Mouse (Mus musculus) heart, embryonic 15.5 days (tissue): ENCODE results near the gene Traf1. TPM values are rescaled to one million over a fixed set of nuclear protein-coding genes. Genes with fewer than 3 reads are reported as not detected.
A peak's percentile ranks its signal among the peaks of the same experiment; 100 is the strongest.

Experiments
- ATAC-seq: fragments of 200-750 bp; cut with Nextera tagmentation; replicated peaks from 2 replicates; pipeline ENCODE4 v1.8.0; 2017; ENCODE audit warnings: low read depth, moderate TSS enrichment; ENCODE audit not compliant: insufficient number of reproducible peaks, insufficient read depth, low FRiP score
- H3K27ac ChIP-seq: fragments of 300-500 bp; sonication (generic); 2 replicates; pipeline ENCODE4 v1.5.1; 2015; ENCODE audit warnings: mild to moderate bottlenecking, inconsistent platforms
- H3K27me3 ChIP-seq: fragments of 300-500 bp; sonication (generic); 2 replicates; pipeline ENCODE4 v1.6.1; 2015; ENCODE audit warnings: inconsistent platforms
- H3K36me3 ChIP-seq: fragments of 300-500 bp; sonication (generic); 2 replicates; pipeline ENCODE4 v1.6.1; 2015; ENCODE audit warnings: mild to moderate bottlenecking, inconsistent platforms
- H3K4me1 ChIP-seq: fragments of 300-500 bp; sonication (generic); replicated peaks from 2 replicates; pipeline ENCODE4 v1.6.1; 2015; ENCODE audit warnings: inconsistent platforms
- H3K4me2 ChIP-seq: fragments of 300-500 bp; sonication (generic); 2 replicates; pipeline ENCODE4 v1.6.1; 2015; ENCODE audit warnings: inconsistent platforms, mild to moderate bottlenecking, moderate library complexity
- H3K4me3 ChIP-seq: fragments of 300-500 bp; sonication (generic); 2 replicates; pipeline ENCODE4 v1.5.1; 2015; ENCODE audit warnings: mild to moderate bottlenecking, inconsistent platforms
- H3K9ac ChIP-seq: fragments of 300-500 bp; sonication (generic); 2 replicates; pipeline ENCODE4 v1.6.1; 2015; ENCODE audit warnings: mild to moderate bottlenecking, inconsistent platforms
- H3K9me3 ChIP-seq: fragments of 300-500 bp; sonication (generic); replicated peaks from 2 replicates; pipeline ENCODE4 v1.6.1; 2016; ENCODE audit warnings: inconsistent platforms
- WGBS: fragments of 180-500 bp; shearing (Covaris S2); methylation state at CpG from one replicate; pipeline ENCODE4 v1.1.7; 2015; ENCODE audit warnings: mixed read lengths; 5-methylcytosine and 5-hydroxymethylcytosine counted together
- polyA plus RNA-seq: library from polyadenylated mRNA; unstranded; fragments of >200 nt; fragmentation: Nextera tagmentation; extraction: Ambion mirVana; gene quantifications from 2 replicates; pipeline ENCODE4 v1.2.1, GENCODE M21; 2015

The Traf1 gene
- polyA plus RNA-seq, 1 experiment from 2014 or later = 1.4 TPM

GRCm38 (mm10) chr2:34909719-34910118 lies 51.9 kb downstream of the Traf1 start:
- Histone ChIP-seq H3K27me3 (peaks cover 16% of the 10 kb centered on the region), H3K9ac (no peak overlapping the region), H3K27ac (no peak overlapping the region), H3K9me3 (no peaks in the 10 kb centered on the region), H3K4me2 (no peak overlapping the region), H3K4me3 (no peak overlapping the region), H3K4me1 (peaks cover 22% of the 10 kb centered on the region), H3K36me3 (no peaks in the 10 kb centered on the region)
- WGBS = 86% methylated on average over 4 of the region's 4 CpGs
- no peak for ATAC-seq

- peaks cover 25% of the 10 kb centered on the region for H3K4me1 ChIP-seq
- H3K4me2 ChIP-seq = no peak overlapping the region
- H3K9me3 ChIP-seq = no peaks in the 10 kb centered on the region
- no peak overlapping the region for H3K9ac ChIP-seq
- no peak overlapping the region for H3K27ac ChIP-seq
- 0 out of 2 replicates have a peak, but pooled peaks cover 4% of the 10 kb centered on the region for H3K36me3 ChIP-seq
- WGBS = 48% methylated on average over 12 of the region's 12 CpGs
- peaks cover 5% of the 10 kb centered on the region for H3K27me3 ChIP-seq
- no peak for ATAC-seq
- no peak overlapping the region for H3K4me3 ChIP-seq
Observed at GRCm38 (mm10) chr2:34906861-34907604, 54.5 kb downstream of the Traf1 start.

DNA sequence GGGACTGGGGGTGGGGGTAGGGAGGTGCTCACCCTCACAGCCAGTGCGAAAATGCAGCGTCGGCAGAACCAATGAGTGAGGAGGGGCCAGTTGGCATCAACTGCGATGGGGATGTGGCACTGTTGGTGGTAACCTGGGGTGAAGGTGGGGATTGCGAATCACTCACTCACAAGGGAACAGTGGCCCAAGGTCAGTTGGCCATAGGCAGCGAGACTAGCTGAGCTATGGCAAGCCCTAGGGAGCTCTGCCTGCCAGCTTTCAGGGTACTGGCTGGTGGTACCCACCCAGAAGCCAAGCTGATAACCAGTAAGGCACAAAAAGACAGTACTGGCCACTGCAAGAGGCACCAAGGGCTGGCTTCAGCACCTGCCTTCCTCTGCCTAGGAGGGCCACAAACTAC lies 55.1 kb downstream of the Traf1 start:
- Histone ChIP-seq H3K36me3 (0 out of 2 replicates have a peak, but pooled peaks cover 5% of the 10 kb centered on the region), H3K27ac (no peak overlapping the region), H3K4me3 (no peak overlapping the region), H3K9ac (no peak overlapping the region), H3K9me3 (no peaks in the 10 kb centered on the region), H3K4me1 (peaks cover 25% of the 10 kb centered on the region), H3K27me3 (no peaks in the 10 kb centered on the region), H3K4me2 (no peak overlapping the region)
- no peak for ATAC-seq
- 60% methylated on average over 6 of the region's 6 CpGs for WGBS

DNA sequence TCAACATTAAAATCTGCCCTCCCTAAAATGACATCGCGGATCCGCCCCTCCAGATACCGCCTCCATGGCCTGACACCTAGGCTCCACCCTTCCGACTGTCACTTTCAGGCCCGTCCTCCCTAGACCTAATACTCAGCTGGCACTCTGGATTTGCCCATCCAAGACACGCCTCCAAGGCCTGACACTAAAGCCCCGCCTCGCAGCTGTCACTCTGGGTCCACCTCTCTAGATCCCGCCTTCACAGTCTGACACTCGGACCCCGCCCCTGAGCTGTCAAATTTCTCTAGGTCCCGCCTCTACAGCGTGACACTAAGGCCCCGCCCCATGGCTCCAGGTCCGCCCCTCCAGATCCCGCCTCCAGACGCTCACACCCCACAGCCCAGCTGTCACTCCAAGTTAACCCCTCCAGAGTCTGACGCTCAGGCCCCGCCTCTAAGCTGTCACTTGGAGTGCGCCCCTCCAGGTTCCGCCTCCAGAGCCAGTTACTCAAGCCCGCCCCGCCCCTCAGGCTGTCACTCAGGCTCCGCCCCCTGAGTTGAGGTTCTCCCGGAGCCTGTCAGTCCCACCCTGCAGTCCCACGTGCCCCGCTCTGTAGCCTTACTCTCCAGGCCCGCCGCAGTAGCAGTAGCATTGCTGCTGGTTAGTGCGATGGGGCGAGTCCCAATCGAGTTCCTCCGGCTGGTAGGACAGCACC lies 56.6 kb downstream of the Traf1 start:
- ATAC-seq = peak; percentile 96
- peaks cover 25% of the 10 kb centered on the region for H3K4me1 ChIP-seq
- H3K9ac ChIP-seq = peak overlapping the region; percentile 22
- no peaks in the 10 kb centered on the region for H3K27me3 ChIP-seq
- WGBS = under 1% methylated on average over 34 of the region's 34 CpGs
- H3K36me3 ChIP-seq = 0 out of 2 replicates have a peak, but pooled peaks cover 5% of the 10 kb centered on the region
- peak overlapping the region; percentile 65 for H3K4me2 ChIP-seq
- peak overlapping the region; percentile 38 for H3K4me3 ChIP-seq
- no peaks in the 10 kb centered on the region for H3K9me3 ChIP-seq
- H3K27ac ChIP-seq = peak overlapping the region; percentile 44

GRCm38 (mm10) chr2:34903652-34904405 lies 57.7 kb downstream of the Traf1 start:
- 59% methylated on average over 4 of the region's 4 CpGs for WGBS
- Histone ChIP-seq H3K27ac (peak overlapping the region; percentile 44; the same call in 1 of the 2 replicates), H3K27me3 (no peaks in the 10 kb centered on the region), H3K4me3 (no peak overlapping the region), H3K9me3 (no peaks in the 10 kb centered on the region), H3K4me2 (no peak overlapping the region), H3K4me1 (peaks cover 25% of the 10 kb centered on the region), H3K36me3 (0 out of 2 replicates have a peak, but pooled peaks cover 5% of the 10 kb centered on the region), H3K9ac (no peak overlapping the region)
- ATAC-seq = no peak

GRCm38 (mm10) chr2:34903191-34903590 lies 58.4 kb downstream of the Traf1 start:
- H3K27ac ChIP-seq = no peak overlapping the region
- H3K9ac ChIP-seq = no peak overlapping the region
- 80% methylated on average over 7 of the region's 7 CpGs for WGBS
- H3K4me2 ChIP-seq = no peak overlapping the region
- peaks cover 25% of the 10 kb centered on the region for H3K4me1 ChIP-seq
- H3K27me3 ChIP-seq = no peaks in the 10 kb centered on the region
- H3K36me3 ChIP-seq = 0 out of 2 replicates have a peak, but pooled peaks cover 5% of the 10 kb centered on the region
- ATAC-seq = no peak
- no peaks in the 10 kb centered on the region for H3K9me3 ChIP-seq
- no peak overlapping the region for H3K4me3 ChIP-seq

DNA sequence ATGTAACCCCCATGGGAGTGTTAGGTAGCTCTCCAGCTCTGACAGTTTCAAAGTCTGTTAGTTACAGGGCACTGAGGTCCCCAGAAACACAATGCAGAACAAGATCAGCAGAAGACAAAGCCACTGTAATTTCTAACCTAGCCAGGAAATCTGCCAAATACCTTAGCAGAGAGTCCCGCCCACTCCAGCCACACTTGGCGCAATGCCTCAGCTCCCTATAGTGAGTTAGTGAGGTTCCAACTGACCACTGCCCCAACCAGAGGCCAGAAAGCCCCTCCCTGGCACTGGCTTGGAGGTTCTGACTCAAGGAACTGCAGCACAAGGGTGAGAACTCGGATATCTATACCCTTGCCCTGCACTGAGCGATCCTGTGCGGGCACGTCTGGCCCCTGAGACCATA lies 58.8 kb downstream of the Traf1 start:
- Histone ChIP-seq H3K36me3 (0 out of 2 replicates have a peak, but pooled peaks cover 5% of the 10 kb centered on the region), H3K9me3 (no peaks in the 10 kb centered on the region), H3K4me2 (no peak overlapping the region), H3K9ac (no peak overlapping the region), H3K4me1 (peaks cover 25% of the 10 kb centered on the region), H3K27ac (no peak overlapping the region), H3K27me3 (no peaks in the 10 kb centered on the region), H3K4me3 (no peak overlapping the region)
- WGBS = 75% methylated on average over 6 of the region's 6 CpGs
- ATAC-seq = no peak

DNA sequence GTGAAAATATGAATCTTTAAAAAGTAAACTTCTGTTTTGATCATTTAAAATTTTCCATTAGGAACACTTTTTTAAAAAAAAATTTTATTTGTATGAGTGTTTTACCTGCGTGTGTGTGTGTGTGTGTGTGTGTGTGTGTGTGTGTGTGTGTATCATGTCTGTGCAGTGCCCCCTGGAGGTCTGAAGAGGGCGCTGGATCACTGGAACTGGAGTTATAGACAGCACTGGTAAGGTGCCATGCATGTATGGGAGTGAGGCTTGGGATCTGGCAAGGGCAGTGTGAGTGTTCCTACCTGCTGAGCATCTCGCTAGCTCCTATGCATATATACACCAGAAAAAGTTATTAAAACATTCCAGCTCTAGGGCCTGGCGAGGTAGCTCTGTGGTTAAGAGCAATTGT lies 59.8 kb downstream of the Traf1 start:
- Histone ChIP-seq H3K9ac (no peak overlapping the region), H3K9me3 (no peaks in the 10 kb centered on the region), H3K4me3 (no peak overlapping the region), H3K36me3 (0 out of 2 replicates have a peak, but pooled peaks cover 5% of the 10 kb centered on the region), H3K27ac (no peak overlapping the region), H3K4me1 (peaks cover 25% of the 10 kb centered on the region), H3K27me3 (no peaks in the 10 kb centered on the region), H3K4me2 (no peak overlapping the region)
- ATAC-seq = no peak
- WGBS = 73% methylated on average over 4 of the region's 4 CpGs

- 90% methylated on average over 1 of the region's 1 CpGs for WGBS
- Histone ChIP-seq H3K27me3 (no peaks in the 10 kb centered on the region), H3K27ac (no peak overlapping the region), H3K4me3 (no peak overlapping the region), H3K36me3 (0 out of 2 replicates have a peak, but pooled peaks cover 5% of the 10 kb centered on the region), H3K4me1 (peaks cover 23% of the 10 kb centered on the region), H3K9ac (no peak overlapping the region), H3K9me3 (no peaks in the 10 kb centered on the region), H3K4me2 (no peak overlapping the region)
- ATAC-seq = no peak
Observed at GRCm38 (mm10) chr2:34900412-34900811, 61.2 kb downstream of the Traf1 start.

GRCm38 (mm10) chr2:34899682-34900081 lies 61.9 kb downstream of the Traf1 start:
- WGBS = 78% methylated on average over 11 of the region's 11 CpGs
- Histone ChIP-seq H3K9me3 (no peaks in the 10 kb centered on the region), H3K4me3 (no peak overlapping the region), H3K4me1 (peaks cover 20% of the 10 kb centered on the region), H3K27ac (no peak overlapping the region), H3K27me3 (no peaks in the 10 kb centered on the region), H3K4me2 (no peak overlapping the region), H3K9ac (no peak overlapping the region), H3K36me3 (0 out of 2 replicates have a peak, but pooled peaks cover 5% of the 10 kb centered on the region)
- no peak for ATAC-seq

DNA sequence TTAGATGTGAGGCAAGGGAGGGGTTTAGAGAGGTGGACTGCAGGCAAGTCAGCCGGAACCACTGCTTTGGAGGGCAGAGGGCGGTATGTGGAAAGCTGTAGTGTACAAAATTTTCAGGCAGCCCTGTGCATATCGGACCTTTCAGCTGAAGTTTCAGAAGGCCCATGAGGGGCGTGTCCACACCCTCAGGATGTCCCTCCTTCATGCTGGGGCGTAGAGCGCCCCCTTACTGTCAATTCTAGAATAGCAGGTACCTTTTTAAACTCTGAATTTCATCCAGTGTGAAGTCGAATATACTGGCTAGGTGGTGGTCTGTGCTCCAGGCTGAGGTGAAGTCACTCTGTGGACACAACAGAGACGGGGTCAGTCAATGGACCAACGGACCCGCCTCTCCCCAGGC lies 63.8 kb downstream of the Traf1 start:
- Histone ChIP-seq H3K4me1 (peaks cover 3% of the 10 kb centered on the region; the same call in 1 of the 2 replicates), H3K4me2 (no peak overlapping the region), H3K4me3 (no peak overlapping the region), H3K36me3 (0 out of 2 replicates have a peak, but pooled peaks cover 5% of the 10 kb centered on the region), H3K27ac (no peak overlapping the region), H3K27me3 (no peaks in the 10 kb centered on the region), H3K9me3 (no peaks in the 10 kb centered on the region), H3K9ac (no peak overlapping the region)
- no peak for ATAC-seq
- 24% methylated on average over 10 of the region's 10 CpGs for WGBS
